Mouse (Mus musculus) adrenal gland, adult 10 weeks (tissue): ENCODE data around the gene 1700001K19Rik. TPM values are rescaled to one million over a fixed set of nuclear protein-coding genes. Genes with fewer than 3 reads are reported as not detected.

Source experiments
- polyA plus RNA-seq: library from polyadenylated mRNA; stranded (reverse); fragments of 350-450 nt; fragmentation: Illumina TruSeq; extraction: RNeasy Lipid Tissue Mini Kit (QIAGEN cat#74804); gene quantifications from one replicate; pipeline ENCODE4 v1.2.3, GENCODE M21; 2014; ENCODE audit warnings: low read depth, low replicate concordance

Gene 1700001K19Rik
- not detected for polyA plus RNA-seq

GRCm38 (mm10) chr12:110682561-110683299, at the start of gene 1700001K19Rik:
Gene 1700001K19Rik, minus strand, starts transcription at chr12:110682619.

GRCm38 (mm10) chr12:110702556-110702955, 20.1 kb upstream of the 1700001K19Rik start, which contains the start of gene Hsp90aa1:
Gene Hsp90aa1, minus strand, starts transcription at chr12:110702728.

Other genes starting within 250 kb of the 1700001K19Rik start
- gene Ppp2r5c, start 235.5 kb downstream of the 1700001K19Rik start, polyA plus RNA-seq, result 187 TPM
- gene Dync1h1, start 81.2 kb downstream of the 1700001K19Rik start, polyA plus RNA-seq, result 15.8 TPM
- 3,299 TPM for gene Hsp90aa1, start 20.1 kb upstream of the 1700001K19Rik start, polyA plus RNA-seq
- gene Wdr20, start 55.3 kb upstream of the 1700001K19Rik start, polyA plus RNA-seq, result 44.5 TPM
- 0.70 TPM for gene Mok, start 158.3 kb upstream of the 1700001K19Rik start, polyA plus RNA-seq
- 6.7 TPM for gene Zfp839, start 167.6 kb upstream of the 1700001K19Rik start, polyA plus RNA-seq
- 31.6 TPM for gene Cinp, start 206.5 kb upstream of the 1700001K19Rik start, polyA plus RNA-seq
- 4.1 TPM for gene Tecpr2, start 206.6 kb upstream of the 1700001K19Rik start, polyA plus RNA-seq